Mouse (Mus musculus) myocyte (in vitro differentiated cells): Measurements from ENCODE around the gene Evi5l.

Source experiments
- CEBPB ChIP-seq: IDR thresholded peaks from 2 replicates; pipeline ENCODE4 v1.6.1; 2011; ENCODE audit warnings: mild to moderate bottlenecking, moderate library complexity; ENCODE audit not compliant: poor library complexity, insufficient read depth, severe bottlenecking
- E2F4 ChIP-seq: IDR thresholded peaks from one replicate; pipeline ENCODE4 v1.6.1; 2011; ENCODE audit warnings: mild to moderate bottlenecking, control low read depth, moderate library complexity; ENCODE audit not compliant: insufficient read depth
- MAX ChIP-seq: IDR thresholded peaks from one replicate; pipeline ENCODE4 v1.6.1; 2011; ENCODE audit warnings: low read depth, mild to moderate bottlenecking, control low read depth
- MYOD1 ChIP-seq, 3 experiments: IDR thresholded peaks; one replicate each; pipeline ENCODE4 v1.6.1; 2011; ENCODE audit warnings: control low read depth in 2 of 3, low read depth in 2 of 3, mild to moderate bottlenecking in 2 of 3, moderate library complexity in 1 of 3; ENCODE audit not compliant: insufficient read length in 2 of 3, control insufficient read depth in 1 of 3
- MYOG ChIP-seq, 3 experiments: IDR thresholded peaks; one replicate each; pipeline ENCODE4 v1.6.1; 2011; ENCODE audit warnings: control low read depth in 2 of 3, low read depth in 2 of 3, mild to moderate bottlenecking in 2 of 3; ENCODE audit not compliant: insufficient read length in 2 of 3, control insufficient read depth in 1 of 3, insufficient read depth in 1 of 3
- POLR2A ChIP-seq: IDR thresholded peaks from one replicate; pipeline ENCODE4 v1.6.1; 2011; ENCODE audit warnings: low read depth, mild to moderate bottlenecking, control low read depth, moderate library complexity; ENCODE audit not compliant: insufficient read length
- POLR2AphosphoS2 ChIP-seq: IDR thresholded peaks from one replicate; pipeline ENCODE4 v1.6.1; 2011; ENCODE audit warnings: low read depth, control low read depth; ENCODE audit not compliant: insufficient read length
- REST ChIP-seq: IDR thresholded peaks from one replicate; pipeline ENCODE4 v1.6.1; 2011; ENCODE audit warnings: mild to moderate bottlenecking, control low read depth, moderate library complexity; ENCODE audit not compliant: insufficient read depth, insufficient read length
- TCF12 ChIP-seq: IDR thresholded peaks from one replicate; pipeline ENCODE4 v1.6.1; 2011; ENCODE audit warnings: mild to moderate bottlenecking, control low read depth; ENCODE audit not compliant: poor library complexity, insufficient read depth, severe bottlenecking
- TCF3 ChIP-seq: IDR thresholded peaks from one replicate; pipeline ENCODE4 v1.6.1; 2011; ENCODE audit warnings: low read depth, control low read depth; ENCODE audit not compliant: insufficient read length
- USF1 ChIP-seq: IDR thresholded peaks from one replicate; pipeline ENCODE4 v1.6.1; 2011; ENCODE audit warnings: low read depth, mild to moderate bottlenecking, control low read depth, moderate library complexity

DNA sequence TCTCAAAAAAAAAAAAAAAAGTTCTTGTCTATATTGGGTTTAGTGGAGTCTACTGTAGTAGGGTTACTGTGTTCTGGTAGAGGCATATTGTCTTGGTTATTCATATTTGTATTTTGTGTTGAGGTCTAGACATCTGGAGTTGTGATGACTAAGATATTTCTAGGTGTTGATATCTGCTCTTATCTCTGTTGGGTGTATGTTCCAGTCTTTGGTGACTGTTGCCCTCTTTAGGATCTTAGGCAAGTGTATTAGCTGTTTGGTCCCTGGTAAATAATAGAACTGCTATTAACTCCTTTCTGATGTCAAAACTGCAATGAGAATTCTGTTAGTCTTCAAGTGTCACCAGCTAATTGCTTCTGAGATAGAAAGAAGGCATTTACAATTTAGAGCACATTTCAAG, 11.5 kb upstream of the Evi5l start:
- TF ChIP-seq POLR2AphosphoS2 (no peak), E2F4 (no peak), MAX (no peak), MYOG (IDR thresholded peaks at IDR 0.05; ENCODE audit: control insufficient read depth in 1 of 3, insufficient read depth in 1 of 3, insufficient read length in 2 of 3, low read depth in 2 of 3) (no peak), MYOD1 (IDR thresholded peaks at IDR 0.05; ENCODE audit: control insufficient read depth in 1 of 3, insufficient read length in 2 of 3, low read depth in 2 of 3) (no peak), POLR2A (no peak), USF1 (no peak), CEBPB (no peak), TCF12 (no peak), TCF3 (no peak), REST (no peak)
